Mouse (Mus musculus) lung, adult 2 months (tissue): ENCODE measurements around the gene Per1.

ENCODE experiments used
- CTCF ChIP-seq: fragments of 200-500 bp; IDR thresholded peaks from 2 replicates; pipeline ENCODE4 v1.5.1; 2011; ENCODE audit warnings: mild to moderate bottlenecking, low read length, control low read depth; ENCODE audit not compliant: insufficient read depth
- POLR2A ChIP-seq: fragments of 200-500 bp; IDR thresholded peaks from 2 replicates; pipeline ENCODE4 v1.6.1; 2011; ENCODE audit warnings: low read depth, mild to moderate bottlenecking, control low read depth, low read length, borderline replicate concordance; ENCODE audit errors: extremely low read depth

DNA sequence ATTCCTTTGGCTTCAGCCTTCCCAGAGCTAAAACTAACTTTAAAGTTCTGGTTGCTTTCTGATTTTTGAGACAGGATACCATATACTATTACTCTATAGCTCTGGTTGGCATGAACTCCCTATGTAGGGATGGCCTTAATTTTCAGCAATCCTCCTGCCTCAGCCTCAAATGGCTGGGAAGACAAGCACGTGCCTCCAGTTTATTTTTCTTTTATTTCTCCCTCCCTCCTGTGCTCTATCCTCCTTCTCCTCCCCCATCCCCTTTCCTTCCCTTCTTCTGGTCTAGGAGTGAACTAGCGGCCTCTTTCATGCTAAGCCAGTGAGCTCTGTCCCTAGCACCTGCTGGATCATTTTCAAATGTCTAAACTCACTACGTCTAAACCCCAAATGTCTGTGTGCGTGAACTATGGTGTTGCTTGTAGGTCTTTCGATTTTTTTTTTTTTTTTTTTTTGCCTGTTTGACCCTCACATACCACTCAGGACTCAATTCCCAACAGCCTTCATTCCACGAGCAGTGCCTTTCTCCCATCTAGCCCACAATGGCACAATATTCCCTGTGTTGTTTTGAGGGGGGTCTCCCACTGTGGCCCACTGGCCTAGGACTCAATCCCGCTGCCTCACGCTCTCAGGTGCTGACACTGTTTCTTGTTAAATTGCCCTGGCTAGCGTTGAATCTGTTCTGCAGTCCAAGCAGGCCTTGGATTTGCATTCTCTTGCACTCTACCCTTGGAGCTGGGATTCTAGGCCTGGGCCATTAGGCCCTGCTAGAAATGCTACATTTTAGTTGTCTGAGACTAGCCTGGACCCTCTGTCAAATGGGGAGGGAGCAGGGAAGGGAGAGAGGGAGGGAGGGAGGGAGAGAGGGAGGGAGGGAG lies 30.5 kb upstream of the Per1 start:
- TF ChIP-seq POLR2A (no peak), CTCF (no peak)
